Mouse (Mus musculus) cortical plate, adult 2 months (tissue): ENCODE measurements around the gene Coch. TPM values are rescaled to one million over a fixed set of nuclear protein-coding genes. Genes with fewer than 3 reads are reported as not detected.
"Not testable (repeated sequence)": the region's sequence is repeated elsewhere in the genome, so short reads cannot be mapped to it uniquely, and the experiment has no call there.

Experiments used
- H3K27ac ChIP-seq: fragments of 200-500 bp; 2 replicates; pipeline ENCODE4 v1.5.1; 2012; ENCODE audit warnings: low read length, control low read depth, inconsistent platforms; ENCODE audit not compliant: insufficient read depth
- H3K4me1 ChIP-seq: fragments of 200-500 bp; 2 replicates; pipeline ENCODE4 v1.6.1; 2011; ENCODE audit warnings: low read length; ENCODE audit not compliant: control insufficient read depth, insufficient read depth
- H3K4me3 ChIP-seq: fragments of 200-500 bp; 2 replicates; pipeline ENCODE4 v1.5.1; 2011; ENCODE audit warnings: mild to moderate bottlenecking, low read length, control low read depth; ENCODE audit not compliant: insufficient read depth
- CTCF ChIP-seq: fragments of 200-500 bp; IDR thresholded peaks from 2 replicates; pipeline ENCODE4 v1.5.1; 2011; ENCODE audit warnings: mild to moderate bottlenecking, control low read depth, low read length; ENCODE audit not compliant: insufficient read depth; ENCODE audit errors: extremely low read depth
- POLR2A ChIP-seq: fragments of 200-500 bp; IDR thresholded peaks from 2 replicates; pipeline ENCODE4 v1.6.1; 2011; ENCODE audit warnings: mild to moderate bottlenecking, low read length, control low read depth; ENCODE audit not compliant: insufficient read depth; ENCODE audit errors: extremely low read depth
- polyA plus RNA-seq: library from polyadenylated mRNA; depleted of rRNA; stranded (reverse); fragments of >200 nt; gene quantifications from 2 replicates; pipeline ENCODE4 v1.2.3, GENCODE M21; 2012; rRNA removed

Gene Coch
- polyA plus RNA-seq = 40.6 and 53.3 TPM in 2 replicates

- no peaks in the 10 kb centered on the region for H3K4me1 ChIP-seq
- TF ChIP-seq POLR2A = no peak
- no peak for TF ChIP-seq CTCF
- H3K27ac ChIP-seq = 0 out of 2 replicates have a peak within 1 kb of the TSS, but pooled peaks have one; percentile 10
- peak within 1 kb of the TSS; percentile 77 for H3K4me3 ChIP-seq
Observed at GRCm38 (mm10) chr12:51593229-51594029, at the start of gene Coch. Coch (plus strand) TSS chr12:51593341.

GRCm38 (mm10) chr12:51543402-51543960 lies 49.7 kb upstream of the Coch start:
- Histone ChIP-seq H3K27ac (no peak overlapping the region), H3K4me1 (no peaks in the 10 kb centered on the region), H3K4me3 (no peak overlapping the region)
- TF ChIP-seq POLR2A (no peak), CTCF (no peak)

- TF ChIP-seq CTCF (no peak), POLR2A (no peak)
- no peak overlapping the region for H3K27ac ChIP-seq
- H3K4me1 ChIP-seq = no peaks in the 10 kb centered on the region
- H3K4me3 ChIP-seq = no peak overlapping the region
Observed at GRCm38 (mm10) chr12:51555041-51555440, 38.1 kb upstream of the Coch start.

DNA sequence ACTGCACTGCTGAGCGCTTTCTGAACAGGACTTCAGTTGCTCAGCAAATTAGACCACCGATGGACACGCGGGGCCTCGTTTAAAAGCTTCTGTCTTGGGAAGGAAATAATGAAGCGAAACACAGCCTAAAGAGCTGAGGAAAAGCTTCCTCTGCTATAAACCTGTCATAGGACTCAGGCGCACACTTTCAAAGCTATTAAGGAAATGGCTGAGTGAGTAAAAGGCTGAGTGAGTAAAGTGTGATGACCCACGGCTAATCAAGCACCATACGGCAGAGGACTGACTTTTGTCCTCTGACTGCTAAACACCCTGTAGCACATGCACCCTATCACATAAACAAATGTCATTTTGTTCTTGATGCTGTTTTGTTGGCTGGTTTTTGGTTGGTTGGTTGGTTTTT lies 31.7 kb upstream of the Coch start:
- H3K4me3 ChIP-seq = no peak overlapping the region
- H3K27ac ChIP-seq = no peak overlapping the region
- TF ChIP-seq CTCF (no peak), POLR2A (no peak)
- no peaks in the 10 kb centered on the region for H3K4me1 ChIP-seq

DNA sequence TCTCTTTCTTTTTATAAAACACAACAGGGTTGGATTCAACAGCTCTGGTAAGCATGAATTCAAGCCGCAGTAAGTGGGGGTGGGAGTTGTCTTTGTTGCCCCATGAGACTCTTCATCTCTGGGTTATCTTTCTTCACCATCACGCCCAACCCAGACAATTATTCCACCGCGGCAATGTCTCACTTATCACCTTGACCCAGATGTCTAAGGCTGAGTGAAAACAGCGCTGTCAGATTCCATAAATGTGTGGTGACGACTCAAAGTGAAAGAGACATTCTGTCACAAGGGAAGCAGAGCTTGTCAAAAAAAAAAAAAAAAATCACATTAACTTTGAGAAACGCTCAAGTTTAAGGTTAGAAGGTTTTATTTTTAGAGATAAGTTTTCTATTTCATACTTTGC lies 25.9 kb upstream of the Coch start:
- no peak overlapping the region for H3K27ac ChIP-seq
- H3K4me3 ChIP-seq = no peak overlapping the region
- TF ChIP-seq POLR2A (no peak), CTCF (no peak)
- no peaks in the 10 kb centered on the region for H3K4me1 ChIP-seq

- Histone ChIP-seq H3K4me1 (no peaks in the 10 kb centered on the region), H3K4me3 (no peak overlapping the region), H3K27ac (no peak overlapping the region)
- TF ChIP-seq POLR2A (no peak), CTCF (no peak)
Observed at GRCm38 (mm10) chr12:51569472-51569871, 23.7 kb upstream of the Coch start.

DNA sequence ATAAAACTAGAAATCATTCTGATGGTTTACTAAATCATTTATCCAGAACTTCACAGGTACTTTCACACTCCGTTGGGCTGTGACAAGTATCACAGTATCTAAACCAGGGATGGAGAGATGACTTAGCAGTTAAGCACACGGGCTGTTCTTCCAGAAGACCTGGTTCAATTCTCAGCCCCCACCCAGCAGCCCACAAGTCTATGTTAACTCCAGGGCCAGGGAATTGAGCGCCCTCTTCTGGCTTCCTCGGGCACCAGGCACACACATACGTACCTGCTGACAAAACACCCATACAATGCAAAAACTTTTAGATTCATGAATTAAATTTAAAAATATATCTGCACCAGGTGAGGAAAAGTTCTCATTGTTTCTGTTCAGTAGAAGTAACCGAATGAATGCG lies 23.2 kb upstream of the Coch start:
- TF ChIP-seq CTCF (no peak), POLR2A (no peak)
- H3K4me1 ChIP-seq = no peaks in the 10 kb centered on the region
- no peak overlapping the region for H3K4me3 ChIP-seq
- H3K27ac ChIP-seq = no peak overlapping the region

GRCm38 (mm10) chr12:51572651-51573050 lies 20.5 kb upstream of the Coch start:
- Histone ChIP-seq H3K4me3 (no peak overlapping the region), H3K4me1 (no peaks in the 10 kb centered on the region), H3K27ac (no peak overlapping the region)
- TF ChIP-seq POLR2A (no peak), CTCF (no peak)

DNA sequence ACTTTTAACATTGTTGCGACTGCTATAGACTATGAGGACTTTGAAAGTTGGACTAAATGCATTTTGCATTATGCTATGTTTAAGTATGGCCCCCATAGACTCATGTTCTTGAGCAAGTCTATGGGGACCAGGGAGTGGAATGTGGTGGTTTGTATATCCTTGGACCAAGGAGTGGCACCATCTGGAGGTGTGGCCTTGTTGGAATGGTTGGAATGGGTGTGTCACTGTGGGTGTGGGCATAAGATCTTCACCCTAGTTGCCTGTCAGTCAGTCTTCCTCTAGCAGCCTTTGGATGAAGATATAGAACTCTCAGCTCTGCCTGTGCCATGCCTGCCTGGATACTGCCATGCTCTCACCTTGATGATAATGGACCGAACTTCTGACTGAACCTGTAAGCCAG lies 15.3 kb upstream of the Coch start:
- not testable (repeated sequence) for H3K27ac ChIP-seq, H3K4me1 ChIP-seq, H3K4me3 ChIP-seq

DNA sequence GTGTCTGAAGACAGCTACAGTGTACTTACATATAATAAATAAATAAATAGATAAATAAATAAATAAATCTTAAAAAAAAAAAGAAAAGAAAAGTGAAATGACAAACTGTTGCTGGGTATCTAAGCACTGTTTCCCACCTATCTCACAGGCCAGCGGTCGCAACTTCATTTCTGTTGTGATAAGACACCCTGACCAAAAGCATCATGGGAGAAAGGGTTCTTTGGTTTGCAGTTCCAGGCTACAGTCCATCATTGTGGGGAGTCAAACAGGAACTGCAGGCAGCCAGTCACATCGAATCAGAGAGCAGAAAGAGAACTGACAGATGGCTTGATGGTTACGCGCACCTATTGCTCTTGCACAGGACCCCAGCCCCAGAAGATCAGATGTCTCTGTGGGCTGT lies 3.9 kb upstream of the Coch start:
- H3K4me1 ChIP-seq = no peaks in the 10 kb centered on the region
- H3K4me3 ChIP-seq = no peak overlapping the region
- no peak overlapping the region for H3K27ac ChIP-seq
- no peak for TF ChIP-seq CTCF
- TF ChIP-seq POLR2A = no peak
